ENCODE assay signal across 12 mouse cellular contexts in genomic region chr1:84302788-84303187, GRCm38 (mm10).
A peak's percentile ranks its signal among the peaks of the same experiment; 100 is the strongest.
DNase-seq lines count a peak whose midpoint lies in the region.
"Had no signal": no experiment of that assay in that cellular context is flagged by ENCODE, and none has a peak within 500 bp of the region (broad histone marks: within the 10 kb centered on the region; RNA-seq: fewer than 3 reads in every experiment).

No protein-coding gene starts in this region.

- peak; percentile 22 to 36 for DNase-seq in heart, postnatal 36 days
- DNase-seq in heart, postnatal 25 days (ENCODE audit: low spot score) = no peak
- peak; percentile 43 for DNase-seq in NIH3T3 (ENCODE audit: low read depth)
- peak; percentile 53 for DNase-seq in fibroblast of lung, adult 2 months (ENCODE audit: low read depth)
- peak; percentile 39 to 51 for DNase-seq in monocyte, adult 2 months (ENCODE audit: low read depth in 1 of 2, low spot score in 2 of 2)
- no peak for DNase-seq in embryo, embryonic 10.5 days (ENCODE audit: low spot score)
- no peak for DNase-seq in spleen, postnatal 14 days (ENCODE audit: low spot score in 2 of 2)
- DNase-seq: cerebellum, adult 11-12 months; gastrocnemius, postnatal 25 days; kidney, postnatal 36 days; retina, postnatal 1 day; thymus, postnatal 25 days had no signal

- intact Hi-C loops in heart, postnatal 36 days (cut with DNase I) = no loop called here
- intact Hi-C loops in heart, postnatal 25 days (cut with DNase I) = no loop called here

Comparison
In these comparisons a context has a peak if more than half of its experiments do, and no peak if none do; other contexts are left out.
1. DNase-seq: peak in heart, postnatal 36 days (2 of 2), NIH3T3 (single experiment), fibroblast of lung, adult 2 months (single experiment) and monocyte, adult 2 months (2 of 2); none in heart, postnatal 25 days (single experiment), embryo, embryonic 10.5 days (single experiment) and spleen, postnatal 14 days (0 of 2).